Mouse (Mus musculus) liver, embryonic 13.5 days (tissue): Measurements from ENCODE around the gene Ubash3b. TPM values are rescaled to one million over a fixed set of nuclear protein-coding genes. Genes with fewer than 3 reads are reported as not detected.

Experiments
- ATAC-seq: fragments of 200-750 bp; cut with Nextera tagmentation; 2 replicates; pipeline ENCODE4 v1.8.0; 2017; ENCODE audit warnings: low read depth, mild to moderate bottlenecking, moderate number of reproducible peaks, moderate library complexity
- DNase-seq: peaks from one replicate; pipeline ENCODE4 v3.0.0; 2022
- H3K27ac ChIP-seq: fragments of 300-500 bp; sonication (generic); 2 replicates; pipeline ENCODE4 v1.5.1; 2015; ENCODE audit warnings: moderate library complexity, mild to moderate bottlenecking, inconsistent platforms
- H3K27me3 ChIP-seq: fragments of 300-500 bp; sonication (generic); 2 replicates; pipeline ENCODE4 v1.6.1; 2015; ENCODE audit warnings: mild to moderate bottlenecking, inconsistent platforms
- H3K36me3 ChIP-seq: fragments of 300-500 bp; sonication (generic); 2 replicates; pipeline ENCODE4 v1.6.1; 2015; ENCODE audit warnings: mild to moderate bottlenecking, inconsistent platforms
- H3K4me1 ChIP-seq: fragments of 300-500 bp; sonication (generic); replicated peaks from 2 replicates; pipeline ENCODE4 v1.6.1; 2015; ENCODE audit warnings: inconsistent platforms
- H3K4me2 ChIP-seq: fragments of 300-500 bp; sonication (generic); 2 replicates; pipeline ENCODE4 v1.6.1; 2015; ENCODE audit warnings: inconsistent platforms, mild to moderate bottlenecking, moderate library complexity
- H3K4me3 ChIP-seq: fragments of 300-500 bp; sonication (generic); replicated peaks from 2 replicates; pipeline ENCODE4 v1.5.1; 2015; ENCODE audit warnings: mild to moderate bottlenecking, inconsistent platforms
- H3K9ac ChIP-seq: fragments of 300-500 bp; sonication (generic); 2 replicates; pipeline ENCODE4 v1.6.1; 2015; ENCODE audit warnings: mild to moderate bottlenecking, inconsistent platforms
- H3K9me3 ChIP-seq: fragments of 300-500 bp; sonication (generic); replicated peaks from 2 replicates; pipeline ENCODE4 v1.6.1; 2016; ENCODE audit warnings: inconsistent platforms
- WGBS: fragments of 180-500 bp; shearing (Covaris S2); methylation state at CpG from one replicate; pipeline ENCODE4 v1.1.7; 2015; ENCODE audit not compliant: insufficient replicate concordance; 5-methylcytosine and 5-hydroxymethylcytosine counted together
- polyA plus RNA-seq: library from polyadenylated mRNA; unstranded; fragments of >200 nt; fragmentation: Nextera tagmentation; extraction: Ambion mirVana; gene quantifications from 2 replicates; pipeline ENCODE4 v1.2.1, GENCODE M21; 2015

Gene Ubash3b
- polyA plus RNA-seq, 1 experiment from 2014 or later = 6.7 TPM

- Histone ChIP-seq H3K9ac (no peak overlapping the region), H3K4me3 (peak overlapping the region; percentile 25; the same call in 1 of the 2 replicates), H3K4me1 (no peaks in the 10 kb centered on the region), H3K36me3 (no peaks in the 10 kb centered on the region), H3K27ac (no peak overlapping the region), H3K9me3 (no peaks in the 10 kb centered on the region), H3K27me3 (peaks cover 49% of the 10 kb centered on the region), H3K4me2 (no peak overlapping the region)
- 30% methylated on average over 7 of the region's 7 CpGs for WGBS
- no peak for DNase-seq
- no peak for ATAC-seq
These were observed 197.1 kb downstream of the Ubash3b start for GRCm38 (mm10) chr9:40964418-40964714.

GRCm38 (mm10) chr9:40963586-40964417 lies 197.7 kb downstream of the Ubash3b start, which contains the start of gene Jhy:
Jhy (minus strand) TSS chr9:40964118.
- no peaks in the 10 kb centered on the region for H3K36me3 ChIP-seq
- H3K9ac ChIP-seq = no peak within 1 kb of the TSS
- peak within 1 kb of the TSS; percentile 39 for H3K4me2 ChIP-seq

GRCm38 (mm10) chr9:40961401-40961800 lies 200.1 kb downstream of the Ubash3b start:
- no peaks in the 10 kb centered on the region for H3K9me3 ChIP-seq
- WGBS = 66% methylated on average over 3 of the region's 3 CpGs
- no peaks in the 10 kb centered on the region for H3K36me3 ChIP-seq
- H3K4me2 ChIP-seq = no peak overlapping the region
- peaks cover 55% of the 10 kb centered on the region for H3K27me3 ChIP-seq
- no peaks in the 10 kb centered on the region for H3K4me1 ChIP-seq
- no peak for ATAC-seq
- H3K27ac ChIP-seq = no peak overlapping the region
- no peak overlapping the region for H3K9ac ChIP-seq
- no peak for DNase-seq
- H3K4me3 ChIP-seq = no peak overlapping the region

More at GRCm38 (mm10) chr9:40963586-40964417, 197.7 kb downstream of the Ubash3b start, which contains the start of gene Jhy:
- no peak for DNase-seq
- no peak for ATAC-seq
- H3K9me3 ChIP-seq = no peaks in the 10 kb centered on the region
- H3K27me3 ChIP-seq = peaks cover 49% of the 10 kb centered on the region
- no peaks in the 10 kb centered on the region for H3K4me1 ChIP-seq
- peak within 1 kb of the TSS; percentile 25 for H3K4me3 ChIP-seq
- H3K27ac ChIP-seq = no peak within 1 kb of the TSS
- WGBS = 2% methylated on average over 49 of the region's 51 CpGs

Other genes starting within 250 kb of the Ubash3b start
- gene Jhy, start 197.6 kb downstream of the Ubash3b start, polyA plus RNA-seq = not detected in 2 replicates
- gene Crtam, start 157.1 kb downstream of the Ubash3b start, polyA plus RNA-seq = 0.03 TPM in 2 replicates